Mouse (Mus musculus): ENCODE results near the gene Ilf3.

The Ilf3 gene

DNA sequence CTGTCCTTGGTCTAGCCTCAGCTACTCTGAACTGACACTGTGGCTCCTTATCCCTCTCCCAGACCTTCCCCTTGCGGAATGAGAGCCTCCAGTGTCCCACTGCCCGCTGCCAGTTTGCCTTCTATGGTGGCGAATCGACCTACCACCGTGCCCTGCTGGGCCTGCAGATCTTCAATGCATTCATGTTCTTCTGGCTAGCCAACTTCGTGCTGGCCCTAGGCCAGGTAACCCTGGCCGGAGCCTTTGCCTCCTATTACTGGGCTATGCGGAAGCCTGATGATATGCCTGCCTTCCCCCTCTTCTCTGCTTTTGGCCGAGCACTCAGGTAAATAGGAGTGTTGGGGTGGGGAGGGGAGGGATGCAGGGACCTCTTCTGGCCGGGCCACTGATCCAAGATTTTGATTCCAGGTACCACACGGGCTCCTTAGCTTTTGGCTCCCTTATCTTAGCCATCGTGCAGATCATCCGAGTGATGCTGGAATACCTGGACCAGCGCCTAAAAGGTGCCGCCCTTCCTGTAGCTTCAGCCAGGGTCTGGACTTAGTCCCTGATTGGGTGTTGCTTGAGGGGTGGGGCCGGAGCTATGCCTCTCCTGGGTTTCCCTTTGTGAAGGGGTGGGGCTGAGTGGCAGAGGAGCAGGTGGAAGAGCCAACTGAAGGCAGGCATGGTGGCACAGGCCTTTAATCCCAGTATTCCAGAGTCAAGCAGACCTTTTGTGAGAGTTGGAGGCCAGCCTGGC is 20.9 kb upstream of the Ilf3 start:
- peak; percentile 77 to 84 for DNase-seq

DNA sequence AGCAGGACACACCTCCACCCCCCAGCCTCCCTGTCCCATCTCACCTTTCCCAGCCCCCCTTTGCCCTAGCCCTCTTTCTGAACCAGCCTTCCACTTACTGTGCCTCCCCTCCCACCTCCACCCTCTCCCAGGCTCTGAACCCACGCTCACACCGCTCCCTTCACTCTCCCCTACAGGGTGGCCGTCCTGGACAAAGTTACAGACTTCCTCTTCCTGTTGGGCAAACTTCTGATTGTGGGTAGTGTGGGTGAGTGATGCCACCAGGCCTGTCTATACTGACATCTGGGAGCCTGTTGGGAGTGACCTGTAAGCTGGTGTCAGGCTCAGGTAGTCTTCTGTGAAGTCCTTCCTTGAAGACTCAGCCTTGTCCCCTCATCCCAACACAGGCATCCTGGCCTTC is 19.5 kb upstream of the Ilf3 start:
- DNase-seq: no peak

DNA sequence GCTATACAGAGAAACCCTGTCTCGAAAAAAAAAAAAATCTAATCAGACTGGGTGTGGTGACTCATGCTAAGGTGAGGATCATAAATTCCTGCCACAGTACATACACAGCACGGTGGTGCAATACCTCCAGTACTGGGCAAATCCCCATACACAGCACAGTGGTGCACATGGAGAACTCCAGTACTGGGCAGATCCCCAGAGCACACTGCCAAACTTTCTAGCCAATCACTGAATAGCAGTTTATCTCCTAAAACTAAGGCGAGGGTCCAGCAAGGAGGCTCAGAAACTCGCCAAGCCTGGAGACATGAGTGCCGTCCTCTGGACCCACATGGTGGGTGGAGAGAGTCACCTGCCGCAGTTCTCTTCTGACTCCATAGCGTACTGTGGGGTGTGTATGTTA is 16.5 kb upstream of the Ilf3 start:
- DNase-seq: no peak

DNA sequence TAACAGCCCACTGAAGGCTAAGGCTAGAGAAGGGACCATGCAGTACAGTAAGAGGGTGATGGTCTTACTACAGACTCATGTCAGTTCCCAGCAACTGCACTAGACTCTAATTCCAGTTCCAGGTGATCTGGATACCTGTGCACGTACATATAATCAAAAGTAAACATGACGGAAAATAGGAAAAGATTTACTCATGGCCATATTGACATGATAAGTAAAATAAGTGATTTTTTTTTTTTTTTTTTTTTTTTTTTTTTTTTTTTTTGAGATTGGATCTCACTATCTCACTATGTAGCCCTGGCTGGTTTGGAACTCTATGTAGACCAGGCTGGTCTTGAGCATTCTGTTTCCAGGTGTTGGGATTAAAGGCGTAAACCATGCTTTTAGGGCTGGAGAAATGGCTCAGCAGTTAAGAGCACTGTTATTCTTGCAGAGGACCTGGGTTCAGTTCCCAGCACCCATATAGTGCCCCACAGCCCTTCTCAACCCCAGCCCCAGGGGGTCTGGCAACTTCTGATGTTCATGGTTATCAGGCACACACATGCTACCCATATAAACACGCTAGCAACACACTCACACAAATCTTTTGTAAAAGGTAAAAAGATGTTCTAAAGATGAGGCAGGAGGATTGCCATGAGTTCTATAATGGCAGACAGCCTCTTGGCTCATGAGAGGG is 15.8 kb upstream of the Ilf3 start:
- no peak for DNase-seq

DNA sequence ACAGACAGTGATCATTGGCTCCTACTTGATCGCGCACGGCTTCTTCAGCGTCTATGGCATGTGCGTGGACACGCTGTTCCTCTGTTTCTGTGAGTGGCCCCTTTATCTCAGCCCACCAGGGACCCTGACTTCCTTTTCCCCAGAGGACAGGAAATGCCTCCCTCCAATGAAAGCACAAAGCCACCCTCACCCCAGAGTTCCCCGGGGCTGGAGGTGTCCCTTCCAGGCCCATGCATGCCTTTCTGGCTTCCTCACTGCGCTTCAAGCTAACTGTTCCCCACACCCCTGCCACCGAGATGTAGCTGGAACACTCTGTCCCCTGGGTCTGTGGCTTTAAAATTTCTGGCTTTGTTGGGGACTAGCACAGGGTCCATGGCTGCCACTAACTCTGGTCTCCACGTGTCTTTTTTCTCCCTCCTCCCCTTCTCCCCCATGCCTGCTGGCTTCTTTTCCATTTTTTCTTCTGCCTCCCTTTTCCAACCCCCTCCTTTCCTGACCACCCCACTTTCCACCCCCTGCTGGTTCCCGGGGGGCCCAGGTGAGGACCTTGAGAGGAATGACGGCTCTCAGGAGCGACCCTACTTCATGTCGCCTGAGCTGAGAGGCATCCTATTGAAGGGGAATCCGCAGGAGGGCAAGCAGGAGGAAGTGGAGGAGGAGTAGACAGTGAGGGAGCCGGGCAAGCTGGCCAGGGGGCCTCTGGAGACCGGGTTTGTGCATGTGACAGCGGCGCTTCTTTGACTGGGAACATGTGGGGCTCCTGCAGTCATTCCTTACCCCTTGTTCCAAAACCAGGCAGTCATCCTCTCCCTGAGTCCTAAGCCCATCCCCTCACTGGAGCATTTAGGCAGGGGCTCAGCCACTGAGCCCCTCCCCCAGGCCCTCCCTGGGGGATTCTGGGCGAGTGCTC is 15.0 kb upstream of the Ilf3 start:
- no peak for DNase-seq

DNA sequence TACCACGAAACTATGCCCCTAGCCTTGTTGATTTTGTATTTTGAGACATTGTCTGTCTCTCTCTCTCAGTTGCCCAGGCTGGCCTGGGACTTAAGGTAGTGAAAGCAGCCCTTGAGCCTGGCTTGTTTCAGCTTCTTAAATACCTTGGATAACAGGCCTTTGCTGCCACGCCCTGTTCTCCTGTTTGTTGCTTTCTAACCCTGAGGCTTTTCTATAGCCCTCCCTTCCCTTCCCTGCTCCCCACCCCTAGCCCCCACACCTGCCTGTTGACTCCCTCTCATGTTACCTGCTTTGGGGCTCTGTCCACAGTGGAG is 14.3 kb upstream of the Ilf3 start:
- no peak for DNase-seq

DNA sequence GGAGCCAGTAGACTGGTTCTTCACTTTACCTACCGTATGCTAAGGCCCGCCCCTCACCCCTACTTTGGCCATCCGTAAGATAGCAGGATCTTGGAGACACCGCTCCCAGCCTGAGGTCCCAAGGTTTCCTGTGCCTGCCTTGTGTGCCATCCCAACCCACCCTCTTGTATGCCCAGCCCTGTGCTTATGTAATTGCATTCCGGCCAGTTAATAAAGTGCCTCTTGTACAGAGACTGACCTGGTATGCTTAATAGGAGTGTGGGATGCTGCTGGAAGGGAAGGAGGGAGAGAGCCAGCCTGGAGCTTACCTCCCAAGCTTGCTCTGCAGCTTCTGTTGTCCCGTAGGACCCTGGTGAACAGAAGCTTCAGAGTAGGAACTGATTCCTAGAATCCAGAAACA is 12.9 kb upstream of the Ilf3 start:
- DNase-seq: no peak

DNA sequence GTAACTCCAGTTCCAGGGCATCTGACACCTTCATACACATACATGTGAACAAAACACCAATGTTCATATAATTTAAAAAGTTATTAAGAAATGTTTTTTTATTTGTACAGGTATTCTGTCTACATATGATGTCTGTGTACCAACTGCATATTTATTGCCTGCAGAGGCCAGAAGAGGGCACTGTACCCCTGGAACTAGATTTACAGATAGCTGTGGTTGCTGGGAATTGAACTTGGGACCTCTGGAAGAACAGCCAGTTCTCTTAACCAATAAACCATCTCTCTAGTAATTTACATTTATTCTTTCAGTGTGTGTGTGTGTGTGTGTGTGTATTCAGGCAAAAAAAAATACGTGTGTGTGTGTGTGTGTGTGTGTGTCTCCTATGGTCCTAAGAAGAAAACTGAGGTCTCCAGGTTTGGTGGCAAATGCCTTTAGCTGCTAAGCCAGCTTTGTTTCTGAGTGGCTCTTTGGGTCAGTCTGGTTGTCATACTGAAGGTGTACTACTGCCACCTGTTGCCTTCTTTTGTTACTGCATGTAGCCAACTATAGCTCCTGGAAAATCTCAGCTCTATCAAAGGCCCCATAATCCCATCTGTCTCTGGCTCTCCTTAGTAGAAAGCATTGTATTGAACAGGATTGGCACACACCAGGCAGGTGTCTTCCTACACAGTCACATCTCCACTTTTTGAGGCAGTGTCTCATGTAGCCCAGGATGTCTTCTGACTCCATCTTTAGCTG is 10.5 kb upstream of the Ilf3 start:
- peak; percentile 63 to 85 for DNase-seq

DNA sequence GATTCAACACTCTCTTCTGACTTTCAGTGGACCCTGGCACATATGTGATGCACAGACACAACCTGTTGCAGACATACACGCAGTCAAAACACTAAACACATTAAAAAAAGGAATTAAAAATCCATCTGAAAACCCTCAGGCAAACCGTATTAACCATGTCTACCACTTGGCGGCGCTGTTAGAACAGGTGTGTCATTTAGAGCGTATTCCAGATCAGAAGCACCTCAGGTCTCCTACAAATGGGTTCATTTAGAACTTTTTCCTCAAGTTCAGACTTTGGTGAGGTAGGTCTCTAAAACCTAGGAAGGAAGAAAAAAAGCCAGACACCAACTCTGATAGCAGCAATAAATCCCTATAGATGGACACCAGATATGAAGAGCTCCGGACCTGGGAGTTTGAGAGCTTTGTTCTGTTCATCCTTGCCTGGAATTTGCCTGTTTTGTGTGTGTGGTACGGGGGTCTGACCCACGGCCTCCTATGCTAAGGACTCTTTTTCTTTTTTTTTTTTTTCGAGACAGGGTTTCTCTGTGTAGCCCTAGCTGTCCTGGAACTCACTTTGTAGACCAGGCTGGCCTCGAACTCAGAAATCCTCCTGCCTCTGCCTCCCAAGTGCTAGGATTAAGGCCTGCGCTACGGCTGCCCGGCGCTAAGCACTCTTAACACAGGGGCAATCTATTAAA is 990 bp upstream of the Ilf3 start:
- peak; percentile 72 to 82 for DNase-seq

DNA sequence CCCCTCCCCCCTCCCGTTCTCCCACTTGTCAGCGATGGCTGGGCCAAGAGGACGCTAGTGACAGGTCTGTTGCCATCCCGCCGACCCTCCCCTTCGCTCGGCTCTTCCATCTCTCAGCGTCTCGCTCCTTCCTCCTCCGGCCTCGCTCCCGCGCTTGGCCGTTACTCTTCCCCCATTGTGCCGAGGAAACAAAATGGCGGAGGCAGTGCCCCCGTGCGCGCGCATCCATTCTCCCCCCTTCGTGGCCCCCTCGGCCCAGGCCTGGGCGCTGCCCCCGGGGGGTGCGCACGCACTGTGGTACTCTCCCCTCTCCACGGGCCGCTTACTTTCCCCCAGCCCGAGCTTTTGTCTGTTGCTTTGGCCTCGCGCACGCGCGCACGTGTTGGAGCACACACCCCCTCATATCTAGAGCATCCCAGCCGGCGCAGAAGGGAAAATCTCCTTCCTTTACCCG is 487 bp downstream of the Ilf3 start:
- DNase-seq: peak; percentile 73 to 77

DNA sequence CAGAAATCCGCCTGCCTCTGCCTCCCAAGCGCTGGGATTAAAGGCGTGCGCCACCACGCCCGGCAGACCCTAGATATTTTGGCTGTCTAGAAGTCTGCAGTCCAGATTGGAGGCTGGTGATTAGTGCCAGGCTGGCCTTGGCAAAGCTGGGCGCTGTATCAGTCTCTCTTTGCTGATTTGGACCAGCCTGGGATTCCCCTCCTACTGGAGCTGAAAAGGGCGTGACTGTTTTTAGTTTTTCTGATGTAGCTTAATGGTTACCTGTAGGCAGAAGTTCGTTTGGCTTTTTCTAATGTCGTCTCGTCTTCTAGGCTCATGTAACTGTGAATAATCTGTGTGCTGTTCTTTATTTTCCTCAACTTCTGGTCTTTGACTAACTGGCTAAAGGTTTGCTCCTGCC is 1.4 kb downstream of the Ilf3 start:
- peak; percentile 25 to 30 for DNase-seq

DNA sequence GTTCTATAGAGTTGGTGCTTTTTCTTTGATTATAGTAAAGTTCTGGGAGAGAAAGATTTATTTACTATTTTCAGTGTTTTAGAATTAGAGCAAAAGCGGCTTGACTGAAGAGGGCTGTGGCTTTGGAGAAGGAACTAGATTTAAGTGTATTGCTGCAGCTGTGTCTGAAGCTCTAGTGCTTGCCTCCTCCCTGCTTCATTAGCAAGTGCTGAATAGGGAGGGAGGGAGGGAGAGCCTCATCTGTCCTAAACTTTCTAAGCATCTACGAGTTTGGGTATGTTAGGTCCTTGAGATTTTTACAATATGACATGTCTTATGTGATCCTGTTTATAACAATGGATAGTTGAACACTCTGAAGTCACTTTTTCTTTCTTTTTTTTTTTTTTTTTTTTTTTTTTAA is 3.2 kb downstream of the Ilf3 start:
- DNase-seq: no peak

DNA sequence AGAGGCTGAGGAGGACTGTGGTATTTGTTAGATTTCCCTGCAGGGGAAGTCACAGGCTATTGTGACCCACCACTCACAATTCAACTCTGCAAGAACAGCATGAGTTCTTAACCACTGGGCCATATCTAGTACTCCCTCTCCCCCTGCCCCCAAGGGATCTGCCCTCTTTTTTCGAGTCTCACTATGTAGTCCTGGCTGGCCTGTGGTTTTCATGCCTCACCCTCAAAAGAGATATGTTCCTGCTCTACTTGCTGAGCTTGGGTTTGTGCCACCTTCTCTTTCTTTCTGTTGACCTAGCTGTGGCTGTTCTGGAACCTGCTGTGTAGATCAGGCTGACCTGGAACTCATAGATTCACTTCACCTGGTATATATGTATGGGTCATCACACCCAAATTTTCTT is 4.8 kb downstream of the Ilf3 start:
- DNase-seq: no peak

DNA sequence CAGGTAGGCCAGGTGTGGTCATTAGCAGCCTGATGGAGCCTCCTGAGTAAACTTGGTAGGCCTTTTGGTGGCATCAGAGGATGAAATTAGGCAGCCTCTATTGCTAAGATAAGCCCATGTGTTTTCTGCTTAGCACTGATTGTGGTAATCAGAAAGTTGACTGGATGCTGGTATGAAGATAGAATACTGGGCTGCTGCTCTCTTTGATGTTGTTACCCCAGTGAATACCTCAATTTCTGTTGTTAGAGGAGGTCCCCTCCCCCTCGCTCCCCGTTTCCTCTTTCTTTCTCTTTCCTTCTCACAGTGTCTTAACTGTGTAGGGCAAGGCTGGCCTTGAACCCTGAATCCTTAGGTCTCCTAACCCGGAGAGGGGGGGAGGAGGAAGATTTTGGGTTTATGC is 11.5 kb downstream of the Ilf3 start:
- no peak for DNase-seq

DNA sequence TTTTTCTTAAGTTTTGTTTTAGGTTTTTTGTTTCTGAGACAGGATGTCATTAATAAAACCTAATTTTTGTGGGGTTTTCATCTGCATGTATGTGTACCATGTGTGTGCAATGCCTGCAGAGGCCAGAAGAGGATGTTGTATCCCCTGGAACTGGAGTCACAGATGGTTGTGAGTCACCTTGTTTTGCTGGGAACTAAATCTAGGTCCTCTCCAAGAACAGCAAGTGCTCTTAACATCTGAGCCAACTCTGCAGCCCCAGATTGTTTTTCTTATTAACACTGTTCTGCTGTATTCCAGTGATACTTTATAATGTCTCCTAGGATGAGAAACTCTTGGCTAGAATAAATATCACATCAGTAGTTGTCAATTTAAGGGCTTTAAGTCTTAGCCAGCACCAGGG is 13.2 kb downstream of the Ilf3 start:
- no peak for DNase-seq

DNA sequence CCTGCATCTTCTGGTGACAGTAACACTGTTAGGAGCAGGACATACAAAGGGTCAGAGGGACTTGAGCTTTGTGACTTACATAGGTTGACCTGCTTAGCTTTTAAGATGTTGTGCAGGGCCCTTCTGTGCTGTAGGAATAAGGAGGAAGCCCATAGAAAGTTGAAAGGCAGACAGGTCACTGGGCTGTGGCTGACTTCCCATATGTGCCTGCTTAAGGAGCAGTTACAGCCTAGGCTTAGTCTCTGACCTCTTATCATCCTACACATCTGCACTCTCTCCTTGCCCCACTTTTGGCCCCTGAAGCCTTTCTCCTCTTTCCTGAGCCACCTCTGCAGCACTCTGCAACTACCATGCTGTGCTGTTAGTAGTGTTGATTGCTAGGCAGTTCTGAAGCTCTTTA is 16.3 kb downstream of the Ilf3 start:
- no peak for DNase-seq

DNA sequence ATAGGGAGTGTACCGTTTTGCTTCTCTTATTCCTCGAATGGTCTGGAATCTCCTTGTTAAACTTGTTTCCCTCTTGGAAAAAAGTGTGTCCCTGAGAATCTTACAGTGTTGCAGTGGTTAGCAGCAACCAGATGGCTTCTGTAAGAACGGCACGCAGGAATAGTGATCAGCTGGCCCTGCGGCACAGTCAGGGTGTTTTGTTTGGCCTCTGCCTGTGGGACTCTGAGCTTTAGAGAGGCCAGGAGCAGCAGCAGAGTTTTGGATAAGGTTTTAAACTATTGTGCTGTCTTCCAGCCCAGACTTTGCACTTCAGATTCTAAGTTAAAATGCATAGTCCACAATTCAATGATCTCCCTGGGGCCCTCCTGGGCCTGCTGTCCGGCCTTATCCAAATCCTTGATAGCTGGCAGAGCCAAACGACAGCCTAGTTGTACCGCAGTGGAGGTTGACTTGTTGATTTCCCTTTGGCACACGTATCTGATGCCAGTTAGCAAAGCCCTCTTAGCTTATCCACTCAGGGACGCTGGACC is 25.0 kb downstream of the Ilf3 start:
- DNase-seq: no peak

DNA sequence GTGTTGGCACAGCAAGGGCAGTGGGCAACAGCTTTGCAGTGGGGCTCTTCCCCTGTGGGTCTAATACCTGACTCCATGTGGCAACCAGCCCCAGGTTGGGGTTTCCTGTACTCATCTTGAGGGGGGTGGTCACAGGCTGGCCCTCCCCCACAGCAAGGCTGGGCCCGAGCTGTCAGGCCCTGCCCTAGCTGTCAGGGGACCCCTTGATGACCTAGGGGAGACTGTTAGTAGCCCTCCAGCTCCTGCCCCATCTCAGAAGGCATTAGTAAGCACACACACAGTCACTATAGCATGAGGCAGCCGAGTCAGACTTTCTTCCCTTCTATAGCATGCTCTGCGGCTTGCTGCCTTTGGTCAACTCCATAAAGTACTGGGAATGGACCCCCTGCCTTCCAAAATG is 28.0 kb downstream of the Ilf3 start:
- DNase-seq: no peak

DNA sequence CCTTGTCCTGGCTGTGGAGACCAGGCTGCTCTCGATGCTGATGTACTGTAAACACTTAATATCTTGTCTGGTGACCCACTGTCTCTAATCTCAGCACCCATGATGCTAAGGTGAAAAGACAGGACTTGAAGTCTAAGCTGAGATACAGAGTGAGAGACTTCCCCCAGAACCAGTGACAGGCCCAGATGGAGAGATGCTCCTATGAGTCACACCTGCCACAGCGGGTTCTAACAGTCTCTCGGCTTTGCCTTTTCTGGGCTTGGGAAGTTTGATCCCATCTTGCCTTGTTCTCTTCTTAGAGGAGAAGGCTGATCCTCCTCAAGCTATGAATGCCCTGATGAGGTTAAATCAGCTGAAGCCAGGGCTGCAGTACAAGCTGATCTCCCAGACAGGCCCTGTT is 29.5 kb downstream of the Ilf3 start:
- DNase-seq: no peak

DNA sequence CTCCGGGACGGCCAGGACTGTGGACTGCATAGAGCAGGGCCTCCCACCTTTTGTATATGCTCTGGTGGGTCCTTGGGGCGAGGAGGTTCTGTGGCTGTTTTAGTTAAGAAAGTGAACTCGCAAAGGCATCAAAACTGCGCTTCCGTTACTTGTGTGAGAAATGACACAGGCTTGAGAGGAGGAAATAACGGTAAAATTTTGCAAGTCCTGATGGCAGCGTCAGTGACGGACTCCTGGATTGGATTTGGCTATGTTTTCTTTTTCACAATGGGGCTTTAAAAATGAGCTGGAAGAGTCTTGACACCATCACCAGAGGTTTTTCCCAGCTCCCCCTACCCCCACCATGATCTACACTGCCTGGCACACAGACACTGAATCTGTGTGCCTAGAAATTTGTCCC is 33.4 kb downstream of the Ilf3 start:
- no peak for DNase-seq

DNA sequence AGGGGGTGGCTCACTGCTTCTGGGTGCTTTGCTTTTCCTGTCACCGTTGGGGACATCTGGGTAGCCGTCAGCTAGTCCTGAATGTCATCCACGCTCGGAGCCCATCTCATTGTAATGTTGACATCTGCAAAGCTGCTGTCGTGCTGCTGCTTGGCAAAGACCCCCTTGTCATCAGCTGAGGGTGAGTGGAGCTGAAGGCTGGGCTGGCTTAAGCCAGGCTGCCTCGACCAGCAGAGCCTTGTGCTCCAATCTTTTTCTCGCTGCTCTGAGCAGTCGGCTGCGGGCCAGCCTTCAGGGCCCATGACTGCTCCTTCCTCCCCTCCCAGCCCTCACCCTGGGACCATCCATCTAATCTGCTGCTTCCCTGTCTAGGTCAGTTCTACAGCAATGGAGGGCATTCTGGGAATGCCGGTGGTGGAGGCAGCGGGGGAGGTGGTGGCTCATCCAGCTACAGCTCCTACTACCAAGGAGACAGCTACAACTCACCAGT is 35.1 kb downstream of the Ilf3 start:
- DNase-seq: no peak

DNA sequence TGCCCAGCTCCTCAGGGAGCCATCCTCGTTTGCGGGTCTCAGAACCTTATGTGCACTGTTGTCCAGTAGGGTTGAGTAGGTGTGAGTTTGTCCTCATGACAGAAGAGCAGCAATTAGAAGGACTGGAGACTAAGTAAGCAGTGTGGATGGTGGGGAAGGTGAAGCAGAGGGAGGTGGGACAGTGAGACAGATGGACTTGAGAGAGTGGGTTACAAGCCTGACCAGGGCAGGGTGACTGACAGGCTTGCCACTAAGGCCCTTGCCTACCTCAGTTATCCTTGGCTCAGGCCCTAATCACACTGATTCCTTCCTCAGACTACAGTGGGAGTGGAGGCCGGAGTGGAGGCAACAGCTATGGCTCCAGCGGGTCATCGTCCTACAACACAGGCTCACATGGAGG is 36.1 kb downstream of the Ilf3 start:
- no peak for DNase-seq

Measured in cerebellum, postnatal 25 days (tissue).